Mouse (Mus musculus) ES-E14 (cell line): ENCODE results near the gene Gbgt1. TPM values are rescaled to one million over a fixed set of nuclear protein-coding genes. Genes with fewer than 3 reads are reported as not detected.

ENCODE experiments used
- DNase-seq: peaks from one replicate; pipeline ENCODE4 v3.0.0-alpha.2; 2013; ENCODE audit warnings: low read depth, low spot score
- H3K27ac ChIP-seq: 2 replicates; pipeline ENCODE4 v1.5.1; 2012; ENCODE audit warnings: low read depth, mild to moderate bottlenecking, low read length, moderate library complexity, mixed read lengths; ENCODE audit not compliant: poor library complexity, insufficient read depth, severe bottlenecking
- H3K36me3 ChIP-seq: 2 replicates; pipeline ENCODE4 v1.6.1; 2012; ENCODE audit warnings: mild to moderate bottlenecking, low read length, moderate library complexity, mixed read lengths; ENCODE audit not compliant: control insufficient read depth, poor library complexity, insufficient read depth, severe bottlenecking
- H3K4me1 ChIP-seq, 2 experiments: fragments of 150-350 bp in 1 of 2; sonication (generic) in 1 of 2; 2 replicates each; pipeline ENCODE4 v1.6.1; 2012; ENCODE audit warnings: low read length in 2 of 2, mild to moderate bottlenecking in 1 of 2, mixed read lengths in 1 of 2; ENCODE audit not compliant: control insufficient read depth in 2 of 2, insufficient read depth in 2 of 2, poor library complexity in 1 of 2
- H3K4me3 ChIP-seq, 2 experiments: fragments of 150-350 bp in 1 of 2; sonication (generic) in 1 of 2; 2 replicates each; pipeline ENCODE4 v1.5.1; 2012; ENCODE audit warnings: low read length in 2 of 2, low read depth in 1 of 2, mild to moderate bottlenecking in 1 of 2, mixed read lengths in 1 of 2; ENCODE audit not compliant: insufficient read depth in 1 of 2, poor library complexity in 1 of 2, severe bottlenecking in 1 of 2
- H3K9ac ChIP-seq: 2 replicates; pipeline ENCODE4 v1.6.1; 2012; ENCODE audit warnings: low read depth, mild to moderate bottlenecking, low read length, mixed read lengths; ENCODE audit not compliant: poor library complexity, insufficient read depth, severe bottlenecking
- H3K9me3 ChIP-seq: fragments of 150-350 bp; sonication (generic); 2 replicates; pipeline ENCODE4 v1.6.1; 2012; ENCODE audit warnings: low read depth, mild to moderate bottlenecking, low read length; ENCODE audit not compliant: control insufficient read depth, insufficient read depth
- CHD2 ChIP-seq: IDR thresholded peaks from 2 replicates; pipeline ENCODE4 v1.6.1; 2014; ENCODE audit warnings: mild to moderate bottlenecking, low read depth, low read length, inconsistent platforms
- HCFC1 ChIP-seq: IDR thresholded peaks from 2 replicates; pipeline ENCODE4 v1.6.1; 2012; ENCODE audit warnings: low read length, inconsistent platforms, borderline replicate concordance; ENCODE audit not compliant: insufficient read depth
- MAFK ChIP-seq: IDR thresholded peaks from 2 replicates; pipeline ENCODE4 v1.6.1; 2014; ENCODE audit warnings: mild to moderate bottlenecking, low read depth, low read length, inconsistent platforms; ENCODE audit not compliant: insufficient read depth
- ZC3H11A ChIP-seq: IDR thresholded peaks from 2 replicates; pipeline ENCODE4 v1.6.1; 2012; ENCODE audit warnings: low read depth, mild to moderate bottlenecking, inconsistent platforms, low read length, borderline replicate concordance
- ZNF384 ChIP-seq: IDR thresholded peaks from 2 replicates; pipeline ENCODE4 v1.6.1; 2012; ENCODE audit warnings: low read depth, low read length, inconsistent platforms
- in situ Hi-C, 2 experiments: fragments of 600-800 bp; cut with MboI; formaldehyde crosslinking; loops; one replicate each; pipeline ENCODE4 v1.15.1; 2025; ENCODE audit warnings: low sequenced_read_pairs in 2 of 2, inconsistent platforms in 1 of 2; ENCODE audit not compliant: unreplicated experiment in 2 of 2
- total RNA-seq: library from RNA; depleted of rRNA; stranded (reverse); fragments of 300-350 nt; gene quantifications from 2 replicates; pipeline ENCODE4 v1.2.3, GENCODE M21; 2012

Gbgt1 gene
- total RNA-seq, 1 experiment: 1.4 TPM

- Histone ChIP-seq H3K4me3 (no peak overlapping the region; a peak in 1 of 4 replicates), H3K27ac (no peak overlapping the region), H3K9ac (no peak overlapping the region), H3K9me3 (no peaks in the 10 kb centered on the region), H3K4me1 (peaks cover 4 to 10% of the 10 kb centered on the region in 2 experiments; a peak in 3 of 4 replicates), H3K36me3 (peaks cover 4% of the 10 kb centered on the region; the same call in 1 of the 2 replicates)
- DNase-seq: peak; percentile 84
- TF ChIP-seq CHD2 (no peak), ZNF384 (peak; percentile 100), HCFC1 (0 out of 2 replicates have a peak, but pooled peaks have one; percentile 20), ZC3H11A (peak; percentile 35; the same call in 1 of the 2 replicates), MAFK (peak; percentile 41; the same call in 1 of the 2 replicates)
- in situ Hi-C loops: no loop called here
Measured at GRCm38 (mm10) chr2:28463919-28464318, 32.8 kb upstream of the Gbgt1 start.

DNA sequence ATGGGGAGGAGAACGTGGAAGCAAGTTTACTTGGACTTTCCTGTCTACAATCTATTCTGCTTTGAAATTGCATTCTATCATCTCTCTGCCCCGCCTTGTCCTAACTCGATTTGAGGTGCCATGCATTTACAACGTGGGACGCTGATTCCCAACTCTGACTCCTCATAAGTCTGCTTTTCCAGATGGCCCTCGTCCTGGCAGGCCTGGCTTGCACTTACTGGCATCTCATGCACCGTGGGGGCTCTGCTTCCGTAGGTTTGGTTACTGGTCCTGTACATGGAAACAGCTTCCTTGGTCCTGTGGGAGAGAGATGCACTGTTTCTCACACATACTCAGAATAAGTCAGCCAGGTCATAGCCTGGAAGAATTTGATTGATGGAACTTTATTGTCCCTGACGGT lies 31.8 kb upstream of the Gbgt1 start:
- Histone ChIP-seq H3K4me3 (no peak overlapping the region), H3K27ac (no peak overlapping the region), H3K9ac (no peak overlapping the region), H3K9me3 (no peaks in the 10 kb centered on the region), H3K4me1 (peaks cover 4 to 15% of the 10 kb centered on the region in 2 experiments; a peak in 3 of 4 replicates), H3K36me3 (peaks cover 13% of the 10 kb centered on the region)
- TF ChIP-seq HCFC1 (no peak), MAFK (no peak), ZNF384 (no peak), ZC3H11A (no peak), CHD2 (no peak)
- in situ Hi-C loops: no loop called here
- no peak for DNase-seq

DNA sequence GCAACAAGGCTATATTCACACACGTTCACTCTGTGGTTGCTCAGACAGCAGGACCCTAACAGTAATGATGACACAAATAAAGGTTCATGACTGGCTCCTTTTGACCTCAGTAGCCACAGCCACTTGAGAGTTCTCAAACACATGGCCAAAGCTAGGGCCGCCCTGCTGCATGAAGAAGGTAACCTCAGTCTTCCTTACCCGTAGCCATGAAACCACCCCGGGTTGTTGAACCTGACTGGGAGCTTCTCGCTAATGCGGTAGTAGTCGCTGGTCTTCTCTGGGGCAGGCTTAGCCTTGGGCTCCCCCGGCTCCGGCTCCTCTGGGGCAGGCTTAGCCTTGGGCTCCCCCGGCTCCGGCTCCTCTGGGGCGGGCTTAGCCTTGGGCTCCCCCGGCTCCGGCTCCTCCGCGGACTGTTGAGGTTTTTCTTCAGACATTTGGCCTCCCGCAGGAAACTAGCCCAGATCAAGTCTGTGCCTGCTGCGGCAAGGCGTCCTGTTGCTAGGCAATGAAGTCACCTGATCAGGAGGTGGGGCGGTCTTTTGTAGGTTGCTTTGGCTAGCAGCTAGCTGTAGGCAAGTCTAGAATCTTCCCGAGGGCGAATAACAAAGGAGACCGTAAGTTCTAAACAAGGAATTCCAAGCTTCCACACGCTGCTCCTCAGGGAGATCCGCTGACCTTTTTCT lies 30.7 kb upstream of the Gbgt1 start, which contains the start of gene 1700007K13Rik:
1700007K13Rik (minus strand) TSS at position 497 of the 683 bp plus-strand sequence.
- in situ Hi-C loops: no loop called here
- Histone ChIP-seq H3K36me3 (peaks cover 14% of the 10 kb centered on the region), H3K9ac (peak within 1 kb of the TSS; percentile 64), H3K9me3 (no peaks in the 10 kb centered on the region), H3K4me1 (peaks cover 4 to 15% of the 10 kb centered on the region in 2 experiments; a peak in 3 of 4 replicates), H3K4me3 (peak within 1 kb of the TSS; percentile 63 to 68), H3K27ac (peak within 1 kb of the TSS; percentile 48; the same call in 1 of the 2 replicates)
- peak; percentile 90 for DNase-seq
- no peak for TF ChIP-seq CHD2
- TF ChIP-seq MAFK: no peak
- TF ChIP-seq ZC3H11A: no peak

- peaks cover 17% of the 10 kb centered on the region for H3K36me3 ChIP-seq
- in situ Hi-C loops: no loop called here
- H3K9me3 ChIP-seq: no peaks in the 10 kb centered on the region
- H3K4me1 ChIP-seq: peaks cover 4 to 17% of the 10 kb centered on the region in 2 experiments; a peak in 3 of 4 replicates
- TF ChIP-seq ZNF384 (no peak), HCFC1 (peak; percentile 68; the same call in 1 of the 2 replicates)
- H3K9ac ChIP-seq: peak within 1 kb of the TSS; percentile 96
- H3K27ac ChIP-seq: 0 out of 2 replicates have a peak within 1 kb of the TSS, but pooled peaks have one; percentile 42
- peak; percentile 74 for DNase-seq
- H3K4me3 ChIP-seq: peak within 1 kb of the TSS; percentile 94
Measured at GRCm38 (mm10) chr2:28467860-28468485, 28.7 kb upstream of the Gbgt1 start, which contains the start of gene Mrps2. TSS of gene Mrps2 (plus strand) at chr2:28468066.
